8 mouse cellular contexts compared by ENCODE assay signal in genomic region chr12:86884197-86885058, GRCm38 (mm10). TPM values are rescaled to one million over a fixed set of nuclear protein-coding genes. Genes with fewer than 3 reads are reported as not detected.
DNase-seq lines count a peak whose midpoint lies in the region; ATAC-seq lines count a peak whose summit lies in the region.

Irf2bpl (minus strand) TSS chr12:86884798.

- H3K4me3 ChIP-seq in hindbrain, embryonic 12.5 days = peak within 1 kb of the TSS; percentile 91

- no peaks in the 10 kb centered on the region for H3K27me3 ChIP-seq in hindbrain, embryonic 12.5 days

- peak; percentile 100 for DNase-seq in NIH3T3 (ENCODE audit: low read depth)
- peak; percentile 97 for DNase-seq in cerebellum, adult 9-11 months
- peak; percentile 95 to 97 for DNase-seq in frontal cortex, postnatal 14 days (ENCODE audit: low spot score in 2 of 2)
- peak; percentile 98 to 100 for DNase-seq in layer of hippocampus, postnatal 25 days (ENCODE audit: extremely low spot score in 1 of 2, low spot score in 1 of 2)
- DNase-seq in lung, postnatal 14 days = peak; percentile 100
- peak; percentile 98 for DNase-seq in retina, embryonic 14.5 days (ENCODE audit: low spot score)
- peak; percentile 99 for DNase-seq in thymus, postnatal 36 days

- H3K27ac ChIP-seq in hindbrain, embryonic 12.5 days = peak within 1 kb of the TSS; percentile 100

- H3K4me1 ChIP-seq in hindbrain, embryonic 12.5 days = peaks cover 63% of the 10 kb centered on the region

- ATAC-seq in hindbrain, embryonic 12.5 days (ENCODE audit: low FRiP score) = peak; percentile 87

- H3K9me3 ChIP-seq in hindbrain, embryonic 12.5 days (replicated peaks) = no peaks in the 10 kb centered on the region

- H3K36me3 ChIP-seq in hindbrain, embryonic 12.5 days = no peaks in the 10 kb centered on the region; the same call in 1 of the 2 replicates

- under 1% methylated on average over 65 of the region's 82 CpGs for WGBS in hindbrain, embryonic 12.5 days

- peak within 1 kb of the TSS; percentile 96 for H3K4me2 ChIP-seq in hindbrain, embryonic 12.5 days (replicated peaks)

- H3K9ac ChIP-seq in hindbrain, embryonic 12.5 days = peak within 1 kb of the TSS; percentile 99

RNA-seq across cellular contexts. Expression of gene Irf2bpl, which starts in this region (rescaled TPM):
- 75.9 and 86.3 TPM in 2 replicates for polyA plus RNA-seq in hindbrain, embryonic 12.5 days (2016; fragmentation: Nextera tagmentation; extraction: Ambion mirVana)
- total RNA-seq in layer of hippocampus, postnatal 25 days (2021) = 10 to 100 TPM; 68.0 to 70.8 TPM

Comparison
In these comparisons a context has a peak if more than half of its experiments do, and no peak if none do; other contexts are left out.
1. Peak in every context shown above with its lines: DNase-seq, ATAC-seq, H3K4me3 ChIP-seq and H3K27ac ChIP-seq.